Mouse (Mus musculus): Measurements from ENCODE around the gene Gsg1l. TPM values are rescaled to one million over a fixed set of nuclear protein-coding genes. Genes with fewer than 3 reads are reported as not detected.

Gsg1l gene
- polyA plus RNA-seq, 1 experiment from 2014 or later, result 16.3 TPM

GRCm38 (mm10) chr7:125989969-125990368 is 92.2 kb downstream of the Gsg1l start:
- 88% methylated on average over 7 of the region's 7 CpGs for WGBS
- Histone ChIP-seq H3K4me1 (peaks cover 13% of the 10 kb centered on the region), H3K9me3 (no peaks in the 10 kb centered on the region), H3K27me3 (replicated peaks) (no peaks in the 10 kb centered on the region; the same call in 1 of the 2 replicates), H3K9ac (no peak overlapping the region), H3K36me3 (no peaks in the 10 kb centered on the region), H3K4me3 (no peak overlapping the region), H3K4me2 (replicated peaks) (no peak overlapping the region), H3K27ac (no peak overlapping the region)
- no peak for ATAC-seq (ENCODE audit: low FRiP score, low read depth)

- 22% methylated on average over 4 of the region's 4 CpGs for WGBS
- no peak overlapping the region for H3K27ac ChIP-seq
- H3K9ac ChIP-seq, result no peak overlapping the region
- no peak overlapping the region for H3K4me3 ChIP-seq
- no peak overlapping the region for H3K4me2 ChIP-seq (replicated peaks)
- ATAC-seq (ENCODE audit: low FRiP score, low read depth), result no peak
- H3K27me3 ChIP-seq (replicated peaks), result no peaks in the 10 kb centered on the region; the same call in 1 of the 2 replicates
- peaks cover 16% of the 10 kb centered on the region for H3K4me1 ChIP-seq
- H3K36me3 ChIP-seq, result no peaks in the 10 kb centered on the region
- no peaks in the 10 kb centered on the region for H3K9me3 ChIP-seq
Measured at GRCm38 (mm10) chr7:125989489-125989888, 92.7 kb downstream of the Gsg1l start.

GRCm38 (mm10) chr7:125988326-125988725 is 93.9 kb downstream of the Gsg1l start:
- 85% methylated on average over 3 of the region's 3 CpGs for WGBS
- no peak overlapping the region for H3K9ac ChIP-seq
- no peak overlapping the region for H3K4me3 ChIP-seq
- no peaks in the 10 kb centered on the region for H3K9me3 ChIP-seq
- H3K27me3 ChIP-seq (replicated peaks), result no peaks in the 10 kb centered on the region; the same call in 1 of the 2 replicates
- peaks cover 27% of the 10 kb centered on the region for H3K4me1 ChIP-seq
- no peaks in the 10 kb centered on the region for H3K36me3 ChIP-seq
- no peak overlapping the region for H3K27ac ChIP-seq
- no peak for ATAC-seq (ENCODE audit: low FRiP score, low read depth)
- no peak overlapping the region for H3K4me2 ChIP-seq (replicated peaks)

- Histone ChIP-seq H3K36me3 (no peaks in the 10 kb centered on the region), H3K27ac (no peak overlapping the region)
- 76% methylated on average over 3 of the region's 3 CpGs for WGBS
Measured at GRCm38 (mm10) chr7:125987117-125987516, 95.1 kb downstream of the Gsg1l start.

GRCm38 (mm10) chr7:125985565-125985964 is 96.6 kb downstream of the Gsg1l start:
- H3K4me1 ChIP-seq, result peaks cover 18% of the 10 kb centered on the region
- H3K9ac ChIP-seq, result no peak overlapping the region
- ATAC-seq (ENCODE audit: low FRiP score, low read depth), result no peak
- no peak overlapping the region for H3K4me3 ChIP-seq
- no peaks in the 10 kb centered on the region for H3K36me3 ChIP-seq
- H3K27me3 ChIP-seq (replicated peaks), result no peaks in the 10 kb centered on the region; the same call in 1 of the 2 replicates
- no peak overlapping the region for H3K4me2 ChIP-seq (replicated peaks)
- H3K27ac ChIP-seq, result no peak overlapping the region
- 77% methylated on average over 10 of the region's 10 CpGs for WGBS
- H3K9me3 ChIP-seq, result no peaks in the 10 kb centered on the region

More at GRCm38 (mm10) chr7:125987117-125987516, 95.1 kb downstream of the Gsg1l start:
- no peak overlapping the region for H3K4me2 ChIP-seq (replicated peaks)
- H3K4me3 ChIP-seq, result no peak overlapping the region
- no peak for ATAC-seq (ENCODE audit: low FRiP score, low read depth)
- H3K9ac ChIP-seq, result no peak overlapping the region
- H3K4me1 ChIP-seq, result peaks cover 27% of the 10 kb centered on the region
- H3K9me3 ChIP-seq, result no peaks in the 10 kb centered on the region
- H3K27me3 ChIP-seq (replicated peaks), result no peaks in the 10 kb centered on the region; the same call in 1 of the 2 replicates

- Histone ChIP-seq H3K27me3 (replicated peaks) (no peaks in the 10 kb centered on the region; the same call in 1 of the 2 replicates), H3K4me3 (no peak overlapping the region), H3K36me3 (no peaks in the 10 kb centered on the region), H3K4me1 (peaks cover 13% of the 10 kb centered on the region), H3K4me2 (replicated peaks) (no peak overlapping the region), H3K9ac (no peak overlapping the region; the same call in 1 of the 2 replicates), H3K27ac (no peak overlapping the region), H3K9me3 (no peaks in the 10 kb centered on the region)
- WGBS, result 36% methylated on average over 12 of the region's 12 CpGs
- no peak for ATAC-seq (ENCODE audit: low FRiP score, low read depth)
Measured at GRCm38 (mm10) chr7:125983902-125984841, 98.0 kb downstream of the Gsg1l start.

GRCm38 (mm10) chr7:125979591-125979990 is 102.6 kb downstream of the Gsg1l start:
- Histone ChIP-seq H3K27ac (no peak overlapping the region), H3K9me3 (no peaks in the 10 kb centered on the region), H3K4me1 (peaks cover 12% of the 10 kb centered on the region), H3K4me2 (replicated peaks) (no peak overlapping the region), H3K4me3 (no peak overlapping the region), H3K36me3 (no peaks in the 10 kb centered on the region), H3K9ac (no peak overlapping the region), H3K27me3 (replicated peaks) (no peaks in the 10 kb centered on the region)
- ATAC-seq (ENCODE audit: low FRiP score, low read depth), result no peak
- WGBS, result 81% methylated on average over 8 of the region's 8 CpGs

- H3K27me3 ChIP-seq (replicated peaks), result no peaks in the 10 kb centered on the region
- no peak for ATAC-seq (ENCODE audit: low FRiP score, low read depth)
Measured at GRCm38 (mm10) chr7:125976695-125977094, 105.5 kb downstream of the Gsg1l start.

GRCm38 (mm10) chr7:125975414-125975813 is 106.8 kb downstream of the Gsg1l start:
- Histone ChIP-seq H3K4me1 (no peaks in the 10 kb centered on the region), H3K4me3 (no peak overlapping the region), H3K27me3 (replicated peaks) (no peaks in the 10 kb centered on the region), H3K4me2 (replicated peaks) (no peak overlapping the region), H3K9ac (no peak overlapping the region), H3K27ac (no peak overlapping the region), H3K9me3 (no peaks in the 10 kb centered on the region), H3K36me3 (no peaks in the 10 kb centered on the region)
- no peak for ATAC-seq (ENCODE audit: low FRiP score, low read depth)
- 78% methylated on average over 6 of the region's 6 CpGs for WGBS

More at GRCm38 (mm10) chr7:125976695-125977094, 105.5 kb downstream of the Gsg1l start:
- H3K9ac ChIP-seq, result no peak overlapping the region
- no peaks in the 10 kb centered on the region for H3K4me1 ChIP-seq
- no peaks in the 10 kb centered on the region for H3K36me3 ChIP-seq
- WGBS, result 87% methylated on average over 9 of the region's 9 CpGs
- H3K4me2 ChIP-seq (replicated peaks), result no peak overlapping the region
- H3K9me3 ChIP-seq, result no peaks in the 10 kb centered on the region
- H3K27ac ChIP-seq, result no peak overlapping the region
- no peak overlapping the region for H3K4me3 ChIP-seq

- ATAC-seq (ENCODE audit: low FRiP score, low read depth), result no peak
- Histone ChIP-seq H3K9ac (no peak overlapping the region), H3K4me1 (no peaks in the 10 kb centered on the region), H3K27me3 (replicated peaks) (no peaks in the 10 kb centered on the region), H3K4me3 (no peak overlapping the region), H3K9me3 (no peaks in the 10 kb centered on the region), H3K4me2 (replicated peaks) (no peak overlapping the region), H3K36me3 (no peaks in the 10 kb centered on the region), H3K27ac (no peak overlapping the region)
- 60% methylated on average over 4 of the region's 4 CpGs for WGBS
Measured at GRCm38 (mm10) chr7:125973874-125974273, 108.3 kb downstream of the Gsg1l start.

GRCm38 (mm10) chr7:125972776-125973175 is 109.4 kb downstream of the Gsg1l start:
- 67% methylated on average over 6 of the region's 6 CpGs for WGBS
- H3K27ac ChIP-seq, result no peak overlapping the region
- no peaks in the 10 kb centered on the region for H3K4me1 ChIP-seq
- H3K9me3 ChIP-seq, result no peaks in the 10 kb centered on the region
- no peak overlapping the region for H3K9ac ChIP-seq
- H3K36me3 ChIP-seq, result no peaks in the 10 kb centered on the region
- no peak for ATAC-seq (ENCODE audit: low FRiP score, low read depth)
- H3K27me3 ChIP-seq (replicated peaks), result no peaks in the 10 kb centered on the region
- no peak overlapping the region for H3K4me2 ChIP-seq (replicated peaks)
- no peak overlapping the region for H3K4me3 ChIP-seq

- Histone ChIP-seq H3K36me3 (no peaks in the 10 kb centered on the region), H3K4me3 (no peak overlapping the region), H3K4me2 (replicated peaks) (no peak overlapping the region), H3K27me3 (replicated peaks) (no peaks in the 10 kb centered on the region), H3K9ac (no peak overlapping the region), H3K9me3 (no peaks in the 10 kb centered on the region), H3K27ac (no peak overlapping the region), H3K4me1 (no peaks in the 10 kb centered on the region)
- WGBS, result 52% methylated on average over 7 of the region's 7 CpGs
- ATAC-seq (ENCODE audit: low FRiP score, low read depth), result no peak
Measured at GRCm38 (mm10) chr7:125972174-125972672, 110.0 kb downstream of the Gsg1l start.

All from neural tube, embryonic 12.5 days (tissue).